ENCODE assay signal across 15 mouse cellular contexts in the genomic region with DNA sequence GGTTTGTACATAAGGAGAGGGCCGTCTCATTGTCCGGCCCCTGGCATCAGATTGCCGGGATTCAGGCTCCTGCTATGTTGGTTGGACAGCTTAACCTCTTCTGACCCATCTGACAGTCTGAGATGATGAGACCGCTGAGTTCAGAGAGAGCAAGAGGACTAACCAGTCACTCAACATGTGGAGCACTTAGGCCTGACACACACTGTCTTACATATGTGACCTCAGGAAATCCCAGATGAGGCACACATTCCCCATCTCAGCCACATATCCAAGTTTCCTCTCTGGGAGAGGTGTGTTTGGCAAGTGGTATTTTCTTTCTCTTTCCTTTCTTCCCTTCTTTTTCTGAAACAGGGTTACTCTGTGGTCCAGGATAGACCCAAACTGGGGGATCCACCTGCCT. TPM values are rescaled to one million over a fixed set of nuclear protein-coding genes. Genes with fewer than 3 reads are reported as not detected.
DNase-seq lines count a peak whose midpoint lies in the region; ATAC-seq lines count a peak whose summit lies in the region.
"Had no signal": no experiment of that assay in that cellular context is flagged by ENCODE, and none has a peak within 500 bp of the region (broad histone marks: within the 10 kb centered on the region; RNA-seq: fewer than 3 reads in every experiment).

No protein-coding gene starts in this region.

- ATAC-seq in hindbrain, embryonic 12.5 days (ENCODE audit: low FRiP score) = no peak
- ATAC-seq in midbrain, embryonic 11.5 days (ENCODE audit: low FRiP score) = no peak
- no peak for ATAC-seq in midbrain, embryonic 16.5 days
- ATAC-seq in megakaryocyte, adult 5-6 weeks (ENCODE audit: poor library complexity, severe bottlenecking) = no peak

- WGBS in hindbrain, embryonic 10.5 days = 73% methylated on average over 4 of the region's 4 CpGs
- WGBS in hindbrain, embryonic 12.5 days = 68% methylated on average over 4 of the region's 4 CpGs
- 73% methylated on average over 4 of the region's 4 CpGs for WGBS in midbrain, embryonic 11.5 days
- 80% methylated on average over 4 of the region's 4 CpGs for WGBS in midbrain, embryonic 16.5 days

- H3K4me2 ChIP-seq in hindbrain, embryonic 12.5 days (replicated peaks) = no peak overlapping the region
- H3K4me2 ChIP-seq in midbrain, embryonic 11.5 days = no peak overlapping the region
- no peak overlapping the region for H3K4me2 ChIP-seq in midbrain, embryonic 16.5 days (ENCODE audit: low read length)
- H3K4me2 ChIP-seq: forebrain, embryonic 13.5 days; heart, embryonic 11.5 days; hindbrain, embryonic 15.5 days; intestine, embryonic 15.5 days had no signal

- H3K27me3 ChIP-seq in hindbrain, embryonic 10.5 days (ENCODE audit: insufficient read depth, poor library complexity, severe bottlenecking) = no peaks in the 10 kb centered on the region; the same call in 1 of the 2 replicates
- H3K27me3 ChIP-seq in hindbrain, embryonic 12.5 days = no peaks in the 10 kb centered on the region
- H3K27me3 ChIP-seq in midbrain, embryonic 11.5 days (ENCODE audit: control insufficient read depth, insufficient read depth, low read length) = no peaks in the 10 kb centered on the region
- H3K27me3 ChIP-seq in midbrain, embryonic 16.5 days (ENCODE audit: control insufficient read depth, insufficient read depth, low read depth, low read length) = no peaks in the 10 kb centered on the region
- H3K27me3 ChIP-seq: forebrain, embryonic 13.5 days; hindbrain, embryonic 15.5 days; intestine, embryonic 15.5 days had no signal

- no peak overlapping the region for H3K9ac ChIP-seq in hindbrain, embryonic 12.5 days
- H3K9ac ChIP-seq in midbrain, embryonic 11.5 days (ENCODE audit: low read length) = no peak overlapping the region
- H3K9ac ChIP-seq in midbrain, embryonic 16.5 days (ENCODE audit: low read depth, low read length) = no peak overlapping the region
- H3K9ac ChIP-seq: forebrain, postnatal 0 days; hindbrain, embryonic 15.5 days; intestine, embryonic 15.5 days had no signal

- peak overlapping the region; percentile 75 for H3K27ac ChIP-seq in hindbrain, embryonic 10.5 days
- H3K27ac ChIP-seq in hindbrain, embryonic 12.5 days = no peak overlapping the region
- H3K27ac ChIP-seq in midbrain, embryonic 11.5 days (ENCODE audit: low read depth, low read length) = no peak overlapping the region
- no peak overlapping the region for H3K27ac ChIP-seq in midbrain, embryonic 16.5 days (ENCODE audit: low read length)
- H3K27ac ChIP-seq: gastrocnemius, adult 2 months; intestine, embryonic 15.5 days had no signal

- no peaks in the 10 kb centered on the region for H3K9me3 ChIP-seq in hindbrain, embryonic 10.5 days
- H3K9me3 ChIP-seq in hindbrain, embryonic 12.5 days (replicated peaks) = no peaks in the 10 kb centered on the region
- H3K9me3 ChIP-seq in midbrain, embryonic 11.5 days (ENCODE audit: control insufficient read depth, low read length) = no peaks in the 10 kb centered on the region
- no peaks in the 10 kb centered on the region for H3K9me3 ChIP-seq in midbrain, embryonic 16.5 days (replicated peaks; ENCODE audit: control insufficient read depth, low read length, poor library complexity, severe bottlenecking)
- H3K9me3 ChIP-seq: forebrain, embryonic 13.5 days; hindbrain, embryonic 15.5 days; intestine, embryonic 15.5 days had no signal

- H3K4me1 ChIP-seq in hindbrain, embryonic 10.5 days (replicated peaks) = peaks cover 12% of the 10 kb centered on the region
- 0 out of 2 replicates have a peak, but pooled peaks cover 3% of the 10 kb centered on the region for H3K4me1 ChIP-seq in hindbrain, embryonic 12.5 days
- H3K4me1 ChIP-seq in midbrain, embryonic 11.5 days (ENCODE audit: control insufficient read depth, insufficient read depth, low read length) = peaks cover 3% of the 10 kb centered on the region; the same call in 1 of the 2 replicates
- no peaks in the 10 kb centered on the region for H3K4me1 ChIP-seq in midbrain, embryonic 16.5 days (ENCODE audit: control insufficient read depth, insufficient read depth, low read length)
- H3K4me1 ChIP-seq: forebrain, embryonic 13.5 days; hindbrain, embryonic 15.5 days had no signal

- peaks cover 13% of the 10 kb centered on the region for H3K36me3 ChIP-seq in hindbrain, embryonic 10.5 days
- peaks cover 12% of the 10 kb centered on the region for H3K36me3 ChIP-seq in hindbrain, embryonic 12.5 days
- H3K36me3 ChIP-seq in midbrain, embryonic 11.5 days (ENCODE audit: control insufficient read depth, insufficient read depth, low read length) = peaks cover 2% of the 10 kb centered on the region; the same call in 1 of the 2 replicates
- H3K36me3 ChIP-seq in midbrain, embryonic 16.5 days (ENCODE audit: control insufficient read depth, insufficient read depth, low read length) = no peaks in the 10 kb centered on the region; the same call in 1 of the 2 replicates

- DNase-seq in hindbrain, embryonic 10.5 days (ENCODE audit: low spot score) = no peak
- peak; percentile 85 for DNase-seq in midbrain, embryonic 11.5 days (ENCODE audit: low spot score, missing footprints)
- DNase-seq in naive thymus-derived CD4-positive, alpha-beta T cell, adult 2 months (ENCODE audit: low read depth) = peak; percentile 29

- no peak overlapping the region for H3K4me3 ChIP-seq in hindbrain, embryonic 10.5 days
- no peak overlapping the region for H3K4me3 ChIP-seq in hindbrain, embryonic 12.5 days
- H3K4me3 ChIP-seq in midbrain, embryonic 11.5 days (ENCODE audit: low read depth, low read length) = no peak overlapping the region
- no peak overlapping the region for H3K4me3 ChIP-seq in midbrain, embryonic 16.5 days (ENCODE audit: low read depth, low read length)
- H3K4me3 ChIP-seq: forebrain, embryonic 13.5 days; gastrocnemius, adult 2 months; hindbrain, embryonic 15.5 days; intestine, embryonic 15.5 days had no signal

RNA-seq across cellular contexts. Expression of gene Cenps, which starts 7.7 kb away (rescaled TPM):
- polyA plus RNA-seq in hindbrain, embryonic 10.5 days (2016; fragmentation: Nextera tagmentation; extraction: Ambion mirVana) = 56.0 and 61.9 TPM in 2 replicates
- polyA plus RNA-seq in hindbrain, embryonic 12.5 days (2016; fragmentation: Nextera tagmentation; extraction: Ambion mirVana) = 32.4 and 32.9 TPM in 2 replicates
- 52.6 and 53.1 TPM in 2 replicates for polyA plus RNA-seq in midbrain, embryonic 11.5 days (2014; fragmentation: Nextera tagmentation; extraction: Ambion mirVana)
- 17.7 and 18.9 TPM in 2 replicates for polyA plus RNA-seq in midbrain, embryonic 16.5 days (2015; fragmentation: Nextera tagmentation; extraction: Ambion mirVana)
- 13.0 and 15.8 TPM in 2 replicates for total RNA-seq in megakaryocyte, adult 5-6 weeks (2015)
- 7.7 and 18.6 TPM in 2 replicates for total RNA-seq in megakaryocyte, adult 5-6 weeks (2017)

RNA-seq across cellular contexts. Expression of gene Cort, which starts 18.6 kb away (rescaled TPM):
- 0.25 and 1.0 TPM in 2 replicates for polyA plus RNA-seq in hindbrain, embryonic 10.5 days (2016; fragmentation: Nextera tagmentation; extraction: Ambion mirVana)
- polyA plus RNA-seq in hindbrain, embryonic 12.5 days (2016; fragmentation: Nextera tagmentation; extraction: Ambion mirVana) = 0.34 and 0.36 TPM in 2 replicates
- polyA plus RNA-seq in midbrain, embryonic 11.5 days (2014; fragmentation: Nextera tagmentation; extraction: Ambion mirVana) = 0.51 and 0.63 TPM in 2 replicates
- 0.45 and 0.77 TPM in 2 replicates for polyA plus RNA-seq in midbrain, embryonic 16.5 days (2015; fragmentation: Nextera tagmentation; extraction: Ambion mirVana)
- total RNA-seq in megakaryocyte, adult 5-6 weeks (2015) = not detected in 2 replicates
- total RNA-seq in megakaryocyte, adult 5-6 weeks (2017) = 0.51 TPM in 1 of 2 replicates, not detected in the other
- total RNA-seq: hematopoietic stem cell, adult 5-6 weeks had no signal
- polyA plus RNA-seq: embryonic facial prominence, embryonic 11.5 days; forebrain, embryonic 13.5 days; heart, postnatal 0 days; intestine, embryonic 15.5 days had no signal

RNA-seq across cellular contexts. Expression of gene Pgd, which starts 21.4 kb away (rescaled TPM):
- 143 and 161 TPM in 2 replicates for polyA plus RNA-seq in hindbrain, embryonic 10.5 days (2016; fragmentation: Nextera tagmentation; extraction: Ambion mirVana)
- polyA plus RNA-seq in hindbrain, embryonic 12.5 days (2016; fragmentation: Nextera tagmentation; extraction: Ambion mirVana) = 116 and 123 TPM in 2 replicates
- 47.4 and 50.7 TPM in 2 replicates for polyA plus RNA-seq in midbrain, embryonic 11.5 days (2014; fragmentation: Nextera tagmentation; extraction: Ambion mirVana)
- polyA plus RNA-seq in midbrain, embryonic 16.5 days (2015; fragmentation: Nextera tagmentation; extraction: Ambion mirVana) = 110 and 114 TPM in 2 replicates
- 163 and 175 TPM in 2 replicates for total RNA-seq in megakaryocyte, adult 5-6 weeks (2015)
- total RNA-seq in megakaryocyte, adult 5-6 weeks (2017) = 146 and 161 TPM in 2 replicates

RNA-seq across cellular contexts. Expression of gene Dffa, which starts 41.2 kb away (rescaled TPM):
- polyA plus RNA-seq in hindbrain, embryonic 10.5 days (2016; fragmentation: Nextera tagmentation; extraction: Ambion mirVana) = 33.1 and 36.3 TPM in 2 replicates
- polyA plus RNA-seq in hindbrain, embryonic 12.5 days (2016; fragmentation: Nextera tagmentation; extraction: Ambion mirVana) = 30.2 and 30.6 TPM in 2 replicates
- 24.9 and 25.3 TPM in 2 replicates for polyA plus RNA-seq in midbrain, embryonic 11.5 days (2014; fragmentation: Nextera tagmentation; extraction: Ambion mirVana)
- 22.8 and 23.3 TPM in 2 replicates for polyA plus RNA-seq in midbrain, embryonic 16.5 days (2015; fragmentation: Nextera tagmentation; extraction: Ambion mirVana)
- total RNA-seq in megakaryocyte, adult 5-6 weeks (2015) = 11.5 and 14.6 TPM in 2 replicates
- 14.8 and 16.7 TPM in 2 replicates for total RNA-seq in megakaryocyte, adult 5-6 weeks (2017)

RNA-seq across cellular contexts. Expression of gene Pex14, which starts 45.5 kb away (rescaled TPM):
- polyA plus RNA-seq in hindbrain, embryonic 10.5 days (2016; fragmentation: Nextera tagmentation; extraction: Ambion mirVana) = 60.4 and 60.8 TPM in 2 replicates
- polyA plus RNA-seq in hindbrain, embryonic 12.5 days (2016; fragmentation: Nextera tagmentation; extraction: Ambion mirVana) = 49.4 and 55.5 TPM in 2 replicates
- 31.3 and 35.9 TPM in 2 replicates for polyA plus RNA-seq in midbrain, embryonic 11.5 days (2014; fragmentation: Nextera tagmentation; extraction: Ambion mirVana)
- polyA plus RNA-seq in midbrain, embryonic 16.5 days (2015; fragmentation: Nextera tagmentation; extraction: Ambion mirVana) = 57.0 and 58.7 TPM in 2 replicates
- 7.7 and 7.8 TPM in 2 replicates for total RNA-seq in megakaryocyte, adult 5-6 weeks (2015)
- 10.7 and 12.3 TPM in 2 replicates for total RNA-seq in megakaryocyte, adult 5-6 weeks (2017)
